Mouse (Mus musculus): ENCODE results near the gene Tmem87b. TPM values are rescaled to one million over a fixed set of nuclear protein-coding genes. Genes with fewer than 3 reads are reported as not detected.
A peak's percentile ranks its signal among the peaks of the same experiment; 100 is the strongest.

The Tmem87b gene
- polyA plus RNA-seq, 1 experiment from 2014 or later: 32.2 TPM

GRCm38 (mm10) chr2:128790875-128791614 lies 26.9 kb upstream of the Tmem87b start:
- no peak for ATAC-seq (ENCODE audit: low FRiP score, low read depth)
- Histone ChIP-seq H3K9ac (no peak overlapping the region), H3K4me2 (replicated peaks) (no peak overlapping the region), H3K4me1 (peaks cover 12% of the 10 kb centered on the region), H3K36me3 (no peaks in the 10 kb centered on the region), H3K27me3 (replicated peaks) (no peaks in the 10 kb centered on the region), H3K4me3 (no peak overlapping the region), H3K27ac (no peak overlapping the region), H3K9me3 (no peaks in the 10 kb centered on the region)
- 90% methylated on average over 11 of the region's 11 CpGs for WGBS

- no peak overlapping the region for H3K27ac ChIP-seq
- H3K36me3 ChIP-seq: no peaks in the 10 kb centered on the region
- H3K27me3 ChIP-seq (replicated peaks): no peaks in the 10 kb centered on the region
- no peak for ATAC-seq (ENCODE audit: low FRiP score, low read depth)
- H3K9me3 ChIP-seq: no peaks in the 10 kb centered on the region
- H3K4me1 ChIP-seq: peaks cover 8% of the 10 kb centered on the region
- no peak overlapping the region for H3K9ac ChIP-seq
- H3K4me2 ChIP-seq (replicated peaks): no peak overlapping the region
- WGBS: 57% methylated on average over 6 of the region's 6 CpGs
- no peak overlapping the region for H3K4me3 ChIP-seq
Measured at GRCm38 (mm10) chr2:128793958-128794357, 24.0 kb upstream of the Tmem87b start.

- Histone ChIP-seq H3K27me3 (replicated peaks) (no peaks in the 10 kb centered on the region), H3K9me3 (no peaks in the 10 kb centered on the region), H3K4me3 (no peak overlapping the region), H3K4me1 (peaks cover 8% of the 10 kb centered on the region), H3K36me3 (no peaks in the 10 kb centered on the region), H3K4me2 (replicated peaks) (no peak overlapping the region), H3K9ac (no peak overlapping the region), H3K27ac (no peak overlapping the region)
- no peak for ATAC-seq (ENCODE audit: low FRiP score, low read depth)
- WGBS: 84% methylated on average over 6 of the region's 6 CpGs
Measured at GRCm38 (mm10) chr2:128796463-128796862, 21.5 kb upstream of the Tmem87b start.

GRCm38 (mm10) chr2:128803441-128803840 lies 14.5 kb upstream of the Tmem87b start:
- H3K9ac ChIP-seq: no peak overlapping the region
- H3K36me3 ChIP-seq: no peaks in the 10 kb centered on the region
- no peak overlapping the region for H3K27ac ChIP-seq
- H3K9me3 ChIP-seq: no peaks in the 10 kb centered on the region
- no peaks in the 10 kb centered on the region for H3K4me1 ChIP-seq
- 89% methylated on average over 4 of the region's 4 CpGs for WGBS
- ATAC-seq (ENCODE audit: low FRiP score, low read depth): no peak
- no peak overlapping the region for H3K4me3 ChIP-seq
- H3K4me2 ChIP-seq (replicated peaks): no peak overlapping the region
- H3K27me3 ChIP-seq (replicated peaks): no peaks in the 10 kb centered on the region

- no peak overlapping the region for H3K4me3 ChIP-seq
- 69% methylated on average over 4 of the region's 4 CpGs for WGBS
- H3K9me3 ChIP-seq: no peaks in the 10 kb centered on the region
- H3K4me1 ChIP-seq: no peaks in the 10 kb centered on the region
- no peak overlapping the region for H3K4me2 ChIP-seq (replicated peaks)
- H3K27me3 ChIP-seq (replicated peaks): no peaks in the 10 kb centered on the region
- no peaks in the 10 kb centered on the region for H3K36me3 ChIP-seq
- no peak for ATAC-seq (ENCODE audit: low FRiP score, low read depth)
- H3K27ac ChIP-seq: no peak overlapping the region
- no peak overlapping the region for H3K9ac ChIP-seq
Measured at GRCm38 (mm10) chr2:128805341-128805740, 12.6 kb upstream of the Tmem87b start.

GRCm38 (mm10) chr2:128806561-128806960 lies 11.4 kb upstream of the Tmem87b start:
- WGBS: 82% methylated on average over 8 of the region's 8 CpGs
- Histone ChIP-seq H3K4me1 (no peaks in the 10 kb centered on the region), H3K27ac (no peak overlapping the region), H3K9me3 (no peaks in the 10 kb centered on the region), H3K36me3 (no peaks in the 10 kb centered on the region), H3K4me2 (replicated peaks) (no peak overlapping the region), H3K27me3 (replicated peaks) (no peaks in the 10 kb centered on the region), H3K4me3 (no peak overlapping the region), H3K9ac (no peak overlapping the region)
- ATAC-seq (ENCODE audit: low FRiP score, low read depth): no peak

GRCm38 (mm10) chr2:128812761-128813160 lies 5.2 kb upstream of the Tmem87b start:
- no peak overlapping the region for H3K4me2 ChIP-seq (replicated peaks)
- H3K27ac ChIP-seq: no peak overlapping the region
- H3K9me3 ChIP-seq: no peaks in the 10 kb centered on the region
- WGBS: 22% methylated on average over 2 of the region's 2 CpGs
- no peaks in the 10 kb centered on the region for H3K4me1 ChIP-seq
- H3K4me3 ChIP-seq: no peak overlapping the region
- ATAC-seq (ENCODE audit: low FRiP score, low read depth): no peak
- no peaks in the 10 kb centered on the region for H3K36me3 ChIP-seq
- H3K27me3 ChIP-seq (replicated peaks): no peaks in the 10 kb centered on the region
- H3K9ac ChIP-seq: no peak overlapping the region

GRCm38 (mm10) chr2:128816311-128816710 lies 1.6 kb upstream of the Tmem87b start:
- Histone ChIP-seq H3K27me3 (replicated peaks) (no peaks in the 10 kb centered on the region), H3K4me1 (peaks cover 8% of the 10 kb centered on the region; the same call in 1 of the 2 replicates), H3K9me3 (no peaks in the 10 kb centered on the region), H3K27ac (no peak overlapping the region), H3K36me3 (no peaks in the 10 kb centered on the region), H3K4me2 (replicated peaks) (no peak overlapping the region), H3K4me3 (no peak overlapping the region), H3K9ac (no peak overlapping the region)
- WGBS: 74% methylated on average over 1 of the region's 1 CpGs
- ATAC-seq (ENCODE audit: low FRiP score, low read depth): no peak

- Histone ChIP-seq H3K36me3 (no peaks in the 10 kb centered on the region), H3K4me1 (peaks cover 8% of the 10 kb centered on the region; the same call in 1 of the 2 replicates), H3K27ac (no peak overlapping the region), H3K9me3 (no peaks in the 10 kb centered on the region), H3K27me3 (replicated peaks) (no peaks in the 10 kb centered on the region), H3K4me2 (replicated peaks) (peak overlapping the region; percentile 79), H3K9ac (no peak overlapping the region), H3K4me3 (no peak overlapping the region)
- WGBS: 44% methylated on average over 6 of the region's 6 CpGs
- no peak for ATAC-seq (ENCODE audit: low FRiP score, low read depth)
Measured at GRCm38 (mm10) chr2:128816916-128817315, 1.0 kb upstream of the Tmem87b start.

GRCm38 (mm10) chr2:128817387-128817785 lies 532 bp upstream of the Tmem87b start:
- WGBS: 2% methylated on average over 7 of the region's 7 CpGs
- Histone ChIP-seq H3K36me3 (no peaks in the 10 kb centered on the region), H3K27me3 (replicated peaks) (no peaks in the 10 kb centered on the region), H3K4me3 (peak overlapping the region; percentile 89), H3K4me1 (peaks cover 8% of the 10 kb centered on the region; the same call in 1 of the 2 replicates), H3K27ac (peak overlapping the region; percentile 60; the same call in 1 of the 2 replicates), H3K4me2 (replicated peaks) (peak overlapping the region; percentile 79), H3K9me3 (no peaks in the 10 kb centered on the region), H3K9ac (no peak overlapping the region)
- ATAC-seq (ENCODE audit: low FRiP score, low read depth): peak; percentile 59; the same call in 1 of the 2 replicates

- Histone ChIP-seq H3K36me3 (no peaks in the 10 kb centered on the region), H3K9ac (peak overlapping the region; percentile 86), H3K4me1 (peaks cover 8% of the 10 kb centered on the region; the same call in 1 of the 2 replicates), H3K27ac (peak overlapping the region; percentile 95; the same call in 1 of the 2 replicates), H3K27me3 (replicated peaks) (no peaks in the 10 kb centered on the region), H3K4me3 (peak overlapping the region; percentile 89), H3K9me3 (no peaks in the 10 kb centered on the region), H3K4me2 (replicated peaks) (peak overlapping the region; percentile 79)
- WGBS: 22% methylated on average over 14 of the region's 14 CpGs
- ATAC-seq (ENCODE audit: low FRiP score, low read depth): 0 out of 2 replicates have a peak, but pooled peaks have one; percentile 1
Measured at GRCm38 (mm10) chr2:128818956-128819643, 1.2 kb downstream of the Tmem87b start.

- ATAC-seq (ENCODE audit: low FRiP score, low read depth): no peak
- Histone ChIP-seq H3K36me3 (peaks cover 4% of the 10 kb centered on the region; the same call in 1 of the 2 replicates), H3K9me3 (no peaks in the 10 kb centered on the region), H3K4me1 (peaks cover 8% of the 10 kb centered on the region; the same call in 1 of the 2 replicates), H3K9ac (no peak overlapping the region), H3K27me3 (replicated peaks) (no peaks in the 10 kb centered on the region), H3K27ac (no peak overlapping the region), H3K4me3 (no peak overlapping the region), H3K4me2 (replicated peaks) (no peak overlapping the region)
- 81% methylated on average over 2 of the region's 2 CpGs for WGBS
Measured at GRCm38 (mm10) chr2:128820631-128821030, 2.7 kb downstream of the Tmem87b start.

Data from neural tube, embryonic 12.5 days (tissue).